Mouse (Mus musculus) granulocyte monocyte progenitor cell, adult 5-6 weeks (primary cell): ENCODE data around the gene Gnpnat1. TPM values are rescaled to one million over a fixed set of nuclear protein-coding genes. Genes with fewer than 3 reads are reported as not detected.

Experiments
- total RNA-seq, 2 experiments: library from RNA; stranded (forward) in 1 of 2; stranded (reverse) in 1 of 2; fragments of 200-712, 200-1000 nt in 1 of 2; fragments of >200 nt in 1 of 2; fragmentation: Nextera tagmentation in 1 of 2; gene quantifications; 2 replicates each; pipeline ENCODE4 v1.2.3; 2014 to 2017

Gnpnat1 gene
- total RNA-seq, 2 experiments from 2014 or later = 50.2 to 72.4 TPM

Other genes starting within 250 kb of the Gnpnat1 start
- gene Gpr137c, start 185.2 kb downstream of the Gnpnat1 start, total RNA-seq (2014; fragmentation: Nextera tagmentation) = 0.34 and 2.2 TPM in 2 replicates
- gene Gpr137c, start 185.2 kb downstream of the Gnpnat1 start, total RNA-seq (2017) = 1.3 and 2.0 TPM in 2 replicates
- gene Txndc16, start 184.6 kb downstream of the Gnpnat1 start, total RNA-seq (2014; fragmentation: Nextera tagmentation) = 6.4 and 26.8 TPM in 2 replicates
- gene Txndc16, start 184.6 kb downstream of the Gnpnat1 start, total RNA-seq (2017) = 14.1 and 23.8 TPM in 2 replicates
- gene Ero1l, start 86.1 kb downstream of the Gnpnat1 start, total RNA-seq (2014; fragmentation: Nextera tagmentation) = 92.0 and 114 TPM in 2 replicates
- gene Ero1l, start 86.1 kb downstream of the Gnpnat1 start, total RNA-seq (2017) = 55.0 and 73.0 TPM in 2 replicates
- gene Psmc6, start 75.1 kb downstream of the Gnpnat1 start, total RNA-seq (2014; fragmentation: Nextera tagmentation) = 136 and 145 TPM in 2 replicates
- gene Psmc6, start 75.1 kb downstream of the Gnpnat1 start, total RNA-seq (2017) = 221 and 284 TPM in 2 replicates
- 26.8 and 30.6 TPM in 2 replicates for gene Styx, start 53.8 kb downstream of the Gnpnat1 start, total RNA-seq (2014; fragmentation: Nextera tagmentation)
- gene Styx, start 53.8 kb downstream of the Gnpnat1 start, total RNA-seq (2017) = 13.2 and 16.7 TPM in 2 replicates
- gene Fermt2, start 125.2 kb upstream of the Gnpnat1 start, total RNA-seq (2014; fragmentation: Nextera tagmentation) = not detected in 2 replicates
- gene Fermt2, start 125.2 kb upstream of the Gnpnat1 start, total RNA-seq (2017) = not detected in 2 replicates